Mouse (Mus musculus): ENCODE data around the gene Adcy4. TPM values are rescaled to one million over a fixed set of nuclear protein-coding genes. Genes with fewer than 3 reads are reported as not detected.
A peak's percentile ranks its signal among the peaks of the same experiment; 100 is the strongest.
"Not testable (repeated sequence)": the region's sequence is repeated elsewhere in the genome, so short reads cannot be mapped to it uniquely, and the experiment has no call there.

Adcy4 gene
- polyA plus RNA-seq, 1 experiment from 2014 or later, result 3.2 TPM

GRCm38 (mm10) chr14:55767519-55768414, 16.1 kb downstream of the Adcy4 start:
- Histone ChIP-seq H3K27ac (replicated peaks; ENCODE audit: low read depth, low read length) (no peak overlapping the region), H3K4me1 (ENCODE audit: control insufficient read depth, insufficient read depth, low read length) (no peaks in the 10 kb centered on the region), H3K27me3 (ENCODE audit: control insufficient read depth, insufficient read depth, low read length) (peaks cover 54% of the 10 kb centered on the region), H3K9me3 (ENCODE audit: control insufficient read depth, low read length) (no peaks in the 10 kb centered on the region), H3K4me2 (ENCODE audit: low read length) (peak overlapping the region; percentile 74), H3K36me3 (ENCODE audit: control insufficient read depth, insufficient read depth, low read length) (no peaks in the 10 kb centered on the region), H3K4me3 (replicated peaks; ENCODE audit: low read depth, low read length) (peak overlapping the region; percentile 39), H3K9ac (replicated peaks; ENCODE audit: low read length) (peak overlapping the region; percentile 61)
- ATAC-seq (ENCODE audit: low FRiP score, low TSS enrichment) (peak; percentile 47; the same call in 1 of the 2 replicates), DNase-seq (peak; percentile 79)
- WGBS, result 15% methylated on average over 52 of the region's 52 CpGs

GRCm38 (mm10) chr14:55765696-55766095, 18.2 kb downstream of the Adcy4 start, which contains the start of gene Ltb4r1:
Gene Ltb4r1 (plus strand): TSS chr14:55765962.
- Histone ChIP-seq H3K4me3 (replicated peaks; ENCODE audit: low read depth, low read length) (no peak within 1 kb of the TSS), H3K27me3 (ENCODE audit: control insufficient read depth, insufficient read depth, low read length) (peaks cover 66% of the 10 kb centered on the region), H3K36me3 (ENCODE audit: control insufficient read depth, insufficient read depth, low read length) (no peaks in the 10 kb centered on the region), H3K27ac (replicated peaks; ENCODE audit: low read depth, low read length) (no peak within 1 kb of the TSS), H3K9me3 (ENCODE audit: control insufficient read depth, low read length) (no peaks in the 10 kb centered on the region), H3K4me1 (ENCODE audit: control insufficient read depth, insufficient read depth, low read length) (peaks cover 8% of the 10 kb centered on the region; the same call in 1 of the 2 replicates), H3K4me2 (ENCODE audit: low read length) (no peak within 1 kb of the TSS), H3K9ac (replicated peaks; ENCODE audit: low read length) (no peak within 1 kb of the TSS)
- 70% methylated on average over 4 of the region's 4 CpGs for WGBS
- no peak for DNase-seq
- no peak for ATAC-seq (ENCODE audit: low FRiP score, low TSS enrichment)

GRCm38 (mm10) chr14:55763166-55763565, 20.7 kb downstream of the Adcy4 start:
- DNase-seq (no peak), ATAC-seq (ENCODE audit: low FRiP score, low TSS enrichment) (no peak)
- Histone ChIP-seq H3K9ac (replicated peaks; ENCODE audit: low read length) (no peak overlapping the region), H3K4me3 (replicated peaks; ENCODE audit: low read depth, low read length) (no peak overlapping the region), H3K27me3 (ENCODE audit: control insufficient read depth, insufficient read depth, low read length) (peaks cover 54% of the 10 kb centered on the region), H3K27ac (replicated peaks; ENCODE audit: low read depth, low read length) (no peak overlapping the region), H3K36me3 (ENCODE audit: control insufficient read depth, insufficient read depth, low read length) (no peaks in the 10 kb centered on the region), H3K4me2 (ENCODE audit: low read length) (peak overlapping the region; percentile 91), H3K4me1 (ENCODE audit: control insufficient read depth, insufficient read depth, low read length) (peaks cover 8% of the 10 kb centered on the region; the same call in 1 of the 2 replicates), H3K9me3 (ENCODE audit: control insufficient read depth, low read length) (no peaks in the 10 kb centered on the region)
- WGBS, result 63% methylated on average over 7 of the region's 7 CpGs

GRCm38 (mm10) chr14:55762001-55762821, 21.7 kb downstream of the Adcy4 start:
- Histone ChIP-seq H3K27ac (replicated peaks; ENCODE audit: low read depth, low read length) (peak overlapping the region; percentile 64), H3K4me2 (ENCODE audit: low read length) (peak overlapping the region; percentile 91), H3K4me1 (ENCODE audit: control insufficient read depth, insufficient read depth, low read length) (peaks cover 8% of the 10 kb centered on the region; the same call in 1 of the 2 replicates), H3K36me3 (ENCODE audit: control insufficient read depth, insufficient read depth, low read length) (no peaks in the 10 kb centered on the region), H3K4me3 (replicated peaks; ENCODE audit: low read depth, low read length) (peak overlapping the region; percentile 50), H3K27me3 (ENCODE audit: control insufficient read depth, insufficient read depth, low read length) (peaks cover 49% of the 10 kb centered on the region), H3K9me3 (ENCODE audit: control insufficient read depth, low read length) (no peaks in the 10 kb centered on the region), H3K9ac (replicated peaks; ENCODE audit: low read length) (peak overlapping the region; percentile 74)
- DNase-seq, result peak; percentile 81
- peak; percentile 72 for ATAC-seq (ENCODE audit: low FRiP score, low TSS enrichment)
- WGBS, result under 1% methylated on average over 77 of the region's 77 CpGs

GRCm38 (mm10) chr14:55761163-55761562, 22.7 kb downstream of the Adcy4 start, which contains the start of gene Ltb4r2:
Gene Ltb4r2 (plus strand): TSS chr14:55761428.
- peak within 1 kb of the TSS; percentile 74 for H3K9ac ChIP-seq (replicated peaks; ENCODE audit: low read length)
- H3K9me3 ChIP-seq (ENCODE audit: control insufficient read depth, low read length), result no peaks in the 10 kb centered on the region
- WGBS, result 77% methylated on average over 6 of the region's 6 CpGs
- peaks cover 3% of the 10 kb centered on the region; the same call in 1 of the 2 replicates for H3K36me3 ChIP-seq (ENCODE audit: control insufficient read depth, insufficient read depth, low read length)
- DNase-seq (no peak), ATAC-seq (ENCODE audit: low FRiP score, low TSS enrichment) (no peak)
- peaks cover 8% of the 10 kb centered on the region; the same call in 1 of the 2 replicates for H3K4me1 ChIP-seq (ENCODE audit: control insufficient read depth, insufficient read depth, low read length)
- H3K4me2 ChIP-seq (ENCODE audit: low read length), result peak within 1 kb of the TSS; percentile 91
- peak within 1 kb of the TSS; percentile 50 for H3K4me3 ChIP-seq (replicated peaks; ENCODE audit: low read depth, low read length)
- H3K27me3 ChIP-seq (ENCODE audit: control insufficient read depth, insufficient read depth, low read length), result peaks cover 41% of the 10 kb centered on the region
- H3K27ac ChIP-seq (replicated peaks; ENCODE audit: low read depth, low read length), result peak within 1 kb of the TSS; percentile 64

GRCm38 (mm10) chr14:55760156-55760555, 23.7 kb downstream of the Adcy4 start:
- WGBS, result 2% methylated on average over 5 of the region's 6 CpGs
- H3K4me1 ChIP-seq (ENCODE audit: control insufficient read depth, insufficient read depth, low read length); ATAC-seq (ENCODE audit: low FRiP score, low TSS enrichment); H3K9me3 ChIP-seq (ENCODE audit: control insufficient read depth, low read length); H3K4me3 ChIP-seq (replicated peaks; ENCODE audit: low read depth, low read length); H3K27ac ChIP-seq (replicated peaks; ENCODE audit: low read depth, low read length); H3K9ac ChIP-seq (replicated peaks; ENCODE audit: low read length): not testable (repeated sequence)
- peak overlapping the region; percentile 32 for H3K4me2 ChIP-seq (ENCODE audit: low read length)
- H3K36me3 ChIP-seq (ENCODE audit: control insufficient read depth, insufficient read depth, low read length), result peaks cover 13% of the 10 kb centered on the region
- peak; percentile 90 for DNase-seq
- H3K27me3 ChIP-seq (ENCODE audit: control insufficient read depth, insufficient read depth, low read length), result peaks cover 37% of the 10 kb centered on the region

- H3K9me3 ChIP-seq (ENCODE audit: control insufficient read depth, low read length), result no peaks in the 10 kb centered on the region
- H3K4me2 ChIP-seq (ENCODE audit: low read length), result no peak within 1 kb of the TSS
- no peak within 1 kb of the TSS for H3K9ac ChIP-seq (replicated peaks; ENCODE audit: low read length)
- peak; percentile 82 for DNase-seq
- H3K4me1 ChIP-seq (ENCODE audit: control insufficient read depth, insufficient read depth, low read length), result peaks cover 8% of the 10 kb centered on the region; the same call in 1 of the 2 replicates
- peaks cover 31% of the 10 kb centered on the region for H3K36me3 ChIP-seq (ENCODE audit: control insufficient read depth, insufficient read depth, low read length)
- H3K4me3 ChIP-seq (replicated peaks; ENCODE audit: low read depth, low read length), result no peak within 1 kb of the TSS
- H3K27ac ChIP-seq (replicated peaks; ENCODE audit: low read depth, low read length), result no peak within 1 kb of the TSS
- no peak for ATAC-seq (ENCODE audit: low FRiP score, low TSS enrichment)
- WGBS, result 16% methylated on average over 8 of the region's 8 CpGs
- peaks cover 20% of the 10 kb centered on the region for H3K27me3 ChIP-seq (ENCODE audit: control insufficient read depth, insufficient read depth, low read length)
Measured at GRCm38 (mm10) chr14:55758363-55758784, 25.5 kb downstream of the Adcy4 start, which contains the start of gene Cideb. Gene Cideb (minus strand): TSS chr14:55758458.

GRCm38 (mm10) chr14:55757566-55757965, 26.3 kb downstream of the Adcy4 start:
- Histone ChIP-seq H3K4me2 (ENCODE audit: low read length) (no peak overlapping the region), H3K36me3 (ENCODE audit: control insufficient read depth, insufficient read depth, low read length) (peaks cover 39% of the 10 kb centered on the region), H3K27me3 (ENCODE audit: control insufficient read depth, insufficient read depth, low read length) (peaks cover 14% of the 10 kb centered on the region), H3K27ac (replicated peaks; ENCODE audit: low read depth, low read length) (no peak overlapping the region), H3K4me3 (replicated peaks; ENCODE audit: low read depth, low read length) (no peak overlapping the region), H3K9me3 (ENCODE audit: control insufficient read depth, low read length) (no peaks in the 10 kb centered on the region), H3K9ac (replicated peaks; ENCODE audit: low read length) (no peak overlapping the region), H3K4me1 (ENCODE audit: control insufficient read depth, insufficient read depth, low read length) (peaks cover 8% of the 10 kb centered on the region; the same call in 1 of the 2 replicates)
- DNase-seq, result no peak
- ATAC-seq (ENCODE audit: low FRiP score, low TSS enrichment), result no peak
- 85% methylated on average over 6 of the region's 6 CpGs for WGBS

All from midbrain, embryonic 14.5 days (tissue).